Mouse (Mus musculus) lung, postnatal 0 days (tissue): ENCODE data around the gene Acot9. TPM values are rescaled to one million over a fixed set of nuclear protein-coding genes. Genes with fewer than 3 reads are reported as not detected.

ENCODE experiments used
- ATAC-seq: fragments of 200-750 bp; cut with Nextera tagmentation; 2 replicates; pipeline ENCODE4 v1.8.0; 2017; ENCODE audit warnings: moderate library complexity
- DNase-seq: peaks from one replicate; pipeline ENCODE4 v3.0.0-alpha.2; 2016; ENCODE audit warnings: low spot score
- H3K27ac ChIP-seq: fragments of 300-500 bp; sonication (generic); 2 replicates; pipeline ENCODE4 v1.5.1; 2014; ENCODE audit warnings: antibody characterized with exemption, mild to moderate bottlenecking, low read length, mixed read lengths
- H3K27me3 ChIP-seq: fragments of 300-500 bp; sonication (generic); replicated peaks from 2 replicates; pipeline ENCODE4 v1.6.1; 2014; ENCODE audit warnings: low read length, mixed read lengths; ENCODE audit not compliant: insufficient read depth
- H3K36me3 ChIP-seq: fragments of 300-500 bp; sonication (generic); 2 replicates; pipeline ENCODE4 v1.6.1; 2014; ENCODE audit warnings: low read length, mixed read lengths; ENCODE audit not compliant: insufficient read depth
- H3K4me1 ChIP-seq: fragments of 300-500 bp; sonication (generic); 2 replicates; pipeline ENCODE4 v1.6.1; 2014; ENCODE audit warnings: antibody characterized with exemption, low read depth, low read length, mixed read lengths; ENCODE audit not compliant: insufficient read depth
- H3K4me2 ChIP-seq: fragments of 300-500 bp; sonication (generic); replicated peaks from 2 replicates; pipeline ENCODE4 v1.6.1; 2014; ENCODE audit warnings: low read depth, mild to moderate bottlenecking, low read length, moderate library complexity, mixed read lengths
- H3K4me3 ChIP-seq: fragments of 300-500 bp; sonication (generic); 2 replicates; pipeline ENCODE4 v1.5.1; 2014; ENCODE audit warnings: low read depth, low read length
- H3K9ac ChIP-seq: fragments of 300-500 bp; sonication (generic); replicated peaks from 2 replicates; pipeline ENCODE4 v1.6.1; 2014; ENCODE audit warnings: low read depth, mild to moderate bottlenecking
- H3K9me3 ChIP-seq: fragments of 300-500 bp; sonication (generic); 2 replicates; pipeline ENCODE4 v1.6.1; 2016; ENCODE audit warnings: low read length, mixed read lengths
- CTCF ChIP-seq: IDR thresholded peaks from 2 replicates; pipeline ENCODE4 v1.5.1; 2016; ENCODE audit warnings: antibody characterized with exemption, mild to moderate bottlenecking
- EP300 ChIP-seq: IDR thresholded peaks from 2 replicates; pipeline ENCODE4 v1.6.1; 2016; ENCODE audit warnings: antibody characterized with exemption, mild to moderate bottlenecking, control low read depth
- WGBS: fragments of 180-500 bp; shearing (Covaris S2); extraction: QIAGEN DNeasy Blood & Tissue Kit; methylation state at CpG from one replicate; pipeline ENCODE4 v1.1.7; 2014; 5-methylcytosine and 5-hydroxymethylcytosine counted together
- polyA plus RNA-seq: library from polyadenylated mRNA; unstranded; fragments of >200 nt; fragmentation: Nextera tagmentation; extraction: Ambion mirVana; gene quantifications from 2 replicates; pipeline ENCODE4 v1.2.1, GENCODE M21; 2015

Gene Acot9
- polyA plus RNA-seq, 1 experiment from 2014 or later = 73.3 TPM

DNA sequence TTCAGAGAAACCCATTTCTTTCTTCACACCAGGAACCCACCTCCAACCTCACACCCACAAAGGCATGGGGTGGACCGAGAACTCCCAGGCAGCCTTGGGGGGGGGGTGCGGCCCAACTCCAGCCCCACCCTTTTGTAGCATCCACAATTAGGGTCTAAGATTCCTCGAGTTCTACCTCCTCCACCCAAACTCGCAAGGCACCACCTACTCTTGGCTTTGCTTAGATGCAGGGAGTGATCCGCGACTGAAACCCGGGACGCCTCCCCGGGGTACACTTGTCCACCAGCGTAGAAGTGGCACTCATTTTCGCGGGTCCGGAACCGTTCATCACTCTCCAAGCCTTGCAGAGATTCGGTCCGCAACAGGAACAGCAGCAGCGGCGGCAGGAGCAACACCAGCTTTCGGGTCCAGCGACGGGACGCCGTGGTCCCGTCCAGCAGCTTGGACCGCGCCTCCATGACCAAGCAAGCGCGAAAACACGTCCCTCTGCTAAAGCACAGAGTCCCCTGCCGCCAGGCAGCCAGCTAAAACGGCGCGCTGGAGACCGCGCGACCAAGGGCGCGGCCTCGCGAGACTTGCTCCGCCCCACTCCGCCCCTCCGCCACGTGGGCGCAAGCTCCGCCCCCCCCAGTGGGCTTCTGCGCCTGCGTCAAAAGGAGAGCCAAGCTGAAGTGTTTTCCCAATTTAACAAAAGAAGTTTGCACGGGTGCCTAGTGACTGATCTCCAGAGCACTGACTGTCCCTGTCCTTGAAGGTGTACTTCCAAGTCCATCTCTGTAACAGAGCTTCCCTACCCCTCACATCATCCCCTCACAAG is 75.9 kb downstream of the Acot9 start:
- Histone ChIP-seq H3K36me3 (no peaks in the 10 kb centered on the region), H3K9me3 (no peaks in the 10 kb centered on the region), H3K4me2 (peak overlapping the region; percentile 53), H3K4me3 (peak overlapping the region; percentile 49), H3K27ac (peak overlapping the region; percentile 75), H3K9ac (peak overlapping the region; percentile 39), H3K4me1 (no peaks in the 10 kb centered on the region), H3K27me3 (no peaks in the 10 kb centered on the region)
- ATAC-seq (peak; percentile 98), DNase-seq (peak; percentile 86)
- TF ChIP-seq EP300 = no peak
- TF ChIP-seq CTCF = no peak
- WGBS = 11% methylated on average over 39 of the region's 49 CpGs

GRCm38 (mm10) chrX:155340654-155341053 is 78.4 kb downstream of the Acot9 start, which contains the start of gene Prdx4:
Gene Prdx4, minus strand, starts transcription at chrX:155340754.
- Histone ChIP-seq H3K4me1 (no peaks in the 10 kb centered on the region), H3K27me3 (no peaks in the 10 kb centered on the region), H3K9ac (no peak within 1 kb of the TSS), H3K27ac (no peak within 1 kb of the TSS), H3K36me3 (no peaks in the 10 kb centered on the region), H3K4me3 (no peak within 1 kb of the TSS), H3K4me2 (no peak within 1 kb of the TSS), H3K9me3 (no peaks in the 10 kb centered on the region)
- TF ChIP-seq CTCF (no peak), EP300 (no peak)
- ATAC-seq = no peak
- no peak for DNase-seq

- no peaks in the 10 kb centered on the region for H3K27me3 ChIP-seq
- H3K9me3 ChIP-seq = no peaks in the 10 kb centered on the region
- no peak for TF ChIP-seq CTCF
- TF ChIP-seq EP300 = no peak
- no peak overlapping the region for H3K4me2 ChIP-seq
- H3K27ac ChIP-seq = no peak overlapping the region
- 81% methylated on average over 2 of the region's 2 CpGs for WGBS
- no peak overlapping the region for H3K9ac ChIP-seq
- DNase-seq (no peak), ATAC-seq (no peak)
- H3K36me3 ChIP-seq = no peaks in the 10 kb centered on the region
- H3K4me3 ChIP-seq = no peak overlapping the region
- H3K4me1 ChIP-seq = no peaks in the 10 kb centered on the region
Measured at GRCm38 (mm10) chrX:155346249-155346648, 84.0 kb downstream of the Acot9 start.

Other genes starting within 250 kb of the Acot9 start
- not detected in 2 replicates for gene Magea5, start 199.3 kb upstream of the Acot9 start, polyA plus RNA-seq
- not detected in 2 replicates for gene Magea1, start 172.7 kb upstream of the Acot9 start, polyA plus RNA-seq
- gene Magea2, start 168.8 kb upstream of the Acot9 start, polyA plus RNA-seq = not detected in 2 replicates
- gene Cldn34b2, start 134.0 kb upstream of the Acot9 start, polyA plus RNA-seq = not detected in 2 replicates
- gene Sat1, start 46.0 kb upstream of the Acot9 start, polyA plus RNA-seq = 420 and 480 TPM in 2 replicates
- 154 and 175 TPM in 2 replicates for gene Prdx4, start 78.3 kb downstream of the Acot9 start, polyA plus RNA-seq